Mouse (Mus musculus): ENCODE results near the gene Pitpnm1. TPM values are rescaled to one million over a fixed set of nuclear protein-coding genes. Genes with fewer than 3 reads are reported as not detected.
"Not testable (repeated sequence)": the region's sequence is repeated elsewhere in the genome, so short reads cannot be mapped to it uniquely, and the experiment has no call there.

Gene Pitpnm1
- polyA plus RNA-seq, 1 experiment from 2014 or later, result 9.2 TPM

- 17% methylated on average over 2 of the region's 11 CpGs for WGBS
- H3K27ac ChIP-seq (ENCODE audit: low read length); H3K9me3 ChIP-seq (ENCODE audit: control insufficient read depth, low read depth, low read length); H3K36me3 ChIP-seq (ENCODE audit: control insufficient read depth, insufficient read depth, low read length); H3K9ac ChIP-seq (replicated peaks; ENCODE audit: low read depth, low read length); H3K27me3 ChIP-seq (ENCODE audit: control insufficient read depth, insufficient read depth, low read length); ATAC-seq (ENCODE audit: insufficient number of reproducible peaks, insufficient read depth, low FRiP score, low read depth); H3K4me1 ChIP-seq (ENCODE audit: control insufficient read depth, insufficient read depth, low read length); H3K4me2 ChIP-seq (replicated peaks; ENCODE audit: low read depth, low read length); H3K4me3 ChIP-seq (ENCODE audit: low read depth, low read length): not testable (repeated sequence)
These were observed 35.3 kb upstream of the Pitpnm1 start for GRCm38 (mm10) chr19:4064501-4064900.

GRCm38 (mm10) chr19:4066280-4066679, 33.5 kb upstream of the Pitpnm1 start:
- no peaks in the 10 kb centered on the region for H3K36me3 ChIP-seq (ENCODE audit: control insufficient read depth, insufficient read depth, low read length)
- WGBS, result 81% methylated on average over 6 of the region's 6 CpGs
- no peaks in the 10 kb centered on the region for H3K27me3 ChIP-seq (ENCODE audit: control insufficient read depth, insufficient read depth, low read length)
- H3K4me3 ChIP-seq (ENCODE audit: low read depth, low read length), result no peak overlapping the region
- no peak overlapping the region for H3K9ac ChIP-seq (replicated peaks; ENCODE audit: low read depth, low read length)
- no peaks in the 10 kb centered on the region for H3K9me3 ChIP-seq (ENCODE audit: control insufficient read depth, low read depth, low read length)
- ATAC-seq (ENCODE audit: insufficient number of reproducible peaks, insufficient read depth, low FRiP score, low read depth), result no peak
- no peak overlapping the region for H3K27ac ChIP-seq (ENCODE audit: low read length)
- no peaks in the 10 kb centered on the region for H3K4me1 ChIP-seq (ENCODE audit: control insufficient read depth, insufficient read depth, low read length)
- H3K4me2 ChIP-seq (replicated peaks; ENCODE audit: low read depth, low read length), result no peak overlapping the region

GRCm38 (mm10) chr19:4066877-4067276, 32.9 kb upstream of the Pitpnm1 start:
- Histone ChIP-seq H3K4me1 (ENCODE audit: control insufficient read depth, insufficient read depth, low read length) (no peaks in the 10 kb centered on the region), H3K4me2 (replicated peaks; ENCODE audit: low read depth, low read length) (no peak overlapping the region), H3K27me3 (ENCODE audit: control insufficient read depth, insufficient read depth, low read length) (no peaks in the 10 kb centered on the region), H3K4me3 (ENCODE audit: low read depth, low read length) (no peak overlapping the region), H3K9ac (replicated peaks; ENCODE audit: low read depth, low read length) (no peak overlapping the region), H3K9me3 (ENCODE audit: control insufficient read depth, low read depth, low read length) (no peaks in the 10 kb centered on the region), H3K36me3 (ENCODE audit: control insufficient read depth, insufficient read depth, low read length) (no peaks in the 10 kb centered on the region), H3K27ac (ENCODE audit: low read length) (no peak overlapping the region)
- ATAC-seq (ENCODE audit: insufficient number of reproducible peaks, insufficient read depth, low FRiP score, low read depth), result no peak

- not testable (repeated sequence) for H3K9ac ChIP-seq (replicated peaks; ENCODE audit: low read depth, low read length); H3K4me1 ChIP-seq (ENCODE audit: control insufficient read depth, insufficient read depth, low read length); ATAC-seq (ENCODE audit: insufficient number of reproducible peaks, insufficient read depth, low FRiP score, low read depth); H3K27ac ChIP-seq (ENCODE audit: low read length); H3K36me3 ChIP-seq (ENCODE audit: control insufficient read depth, insufficient read depth, low read length); H3K9me3 ChIP-seq (ENCODE audit: control insufficient read depth, low read depth, low read length); H3K4me3 ChIP-seq (ENCODE audit: low read depth, low read length); H3K27me3 ChIP-seq (ENCODE audit: control insufficient read depth, insufficient read depth, low read length); H3K4me2 ChIP-seq (replicated peaks; ENCODE audit: low read depth, low read length)
- 78% methylated on average over 2 of the region's 2 CpGs for WGBS
These were observed 31.6 kb upstream of the Pitpnm1 start for GRCm38 (mm10) chr19:4068242-4068641.

- no peaks in the 10 kb centered on the region for H3K9me3 ChIP-seq (ENCODE audit: control insufficient read depth, low read depth, low read length)
- no peaks in the 10 kb centered on the region for H3K36me3 ChIP-seq (ENCODE audit: control insufficient read depth, insufficient read depth, low read length)
- WGBS, result 63% methylated on average over 15 of the region's 15 CpGs
- no peaks in the 10 kb centered on the region for H3K27me3 ChIP-seq (ENCODE audit: control insufficient read depth, insufficient read depth, low read length)
- no peak overlapping the region for H3K9ac ChIP-seq (replicated peaks; ENCODE audit: low read depth, low read length)
- H3K4me2 ChIP-seq (replicated peaks; ENCODE audit: low read depth, low read length), result no peak overlapping the region
- ATAC-seq (ENCODE audit: insufficient number of reproducible peaks, insufficient read depth, low FRiP score, low read depth), result no peak
- no peak overlapping the region; the same call in 1 of the 2 replicates for H3K27ac ChIP-seq (ENCODE audit: low read length)
- H3K4me3 ChIP-seq (ENCODE audit: low read depth, low read length), result no peak overlapping the region
- no peaks in the 10 kb centered on the region for H3K4me1 ChIP-seq (ENCODE audit: control insufficient read depth, insufficient read depth, low read length)
These were observed 30.9 kb upstream of the Pitpnm1 start for GRCm38 (mm10) chr19:4068717-4069410.

- H3K9me3 ChIP-seq (ENCODE audit: control insufficient read depth, low read depth, low read length), result no peaks in the 10 kb centered on the region
These were observed 29.5 kb upstream of the Pitpnm1 start for GRCm38 (mm10) chr19:4070311-4070710.

GRCm38 (mm10) chr19:4070756-4071155, 29.0 kb upstream of the Pitpnm1 start:
- Histone ChIP-seq H3K27ac (ENCODE audit: low read length) (no peak overlapping the region), H3K9ac (replicated peaks; ENCODE audit: low read depth, low read length) (no peak overlapping the region), H3K4me1 (ENCODE audit: control insufficient read depth, insufficient read depth, low read length) (no peaks in the 10 kb centered on the region), H3K27me3 (ENCODE audit: control insufficient read depth, insufficient read depth, low read length) (no peaks in the 10 kb centered on the region), H3K4me2 (replicated peaks; ENCODE audit: low read depth, low read length) (no peak overlapping the region), H3K36me3 (ENCODE audit: control insufficient read depth, insufficient read depth, low read length) (no peaks in the 10 kb centered on the region), H3K9me3 (ENCODE audit: control insufficient read depth, low read depth, low read length) (no peaks in the 10 kb centered on the region), H3K4me3 (ENCODE audit: low read depth, low read length) (no peak overlapping the region)
- no peak for ATAC-seq (ENCODE audit: insufficient number of reproducible peaks, insufficient read depth, low FRiP score, low read depth)
- 68% methylated on average over 8 of the region's 8 CpGs for WGBS

More at GRCm38 (mm10) chr19:4070311-4070710, 29.5 kb upstream of the Pitpnm1 start:
- no peak for ATAC-seq (ENCODE audit: insufficient number of reproducible peaks, insufficient read depth, low FRiP score, low read depth)
- H3K27me3 ChIP-seq (ENCODE audit: control insufficient read depth, insufficient read depth, low read length), result no peaks in the 10 kb centered on the region
- no peak overlapping the region for H3K9ac ChIP-seq (replicated peaks; ENCODE audit: low read depth, low read length)
- WGBS, result 50% methylated on average over 15 of the region's 15 CpGs
- no peaks in the 10 kb centered on the region for H3K36me3 ChIP-seq (ENCODE audit: control insufficient read depth, insufficient read depth, low read length)
- H3K4me3 ChIP-seq (ENCODE audit: low read depth, low read length), result no peak overlapping the region
- H3K4me1 ChIP-seq (ENCODE audit: control insufficient read depth, insufficient read depth, low read length), result no peaks in the 10 kb centered on the region
- H3K27ac ChIP-seq (ENCODE audit: low read length), result no peak overlapping the region
- H3K4me2 ChIP-seq (replicated peaks; ENCODE audit: low read depth, low read length), result no peak overlapping the region

GRCm38 (mm10) chr19:4071406-4071805, 28.4 kb upstream of the Pitpnm1 start:
- Histone ChIP-seq H3K27me3 (ENCODE audit: control insufficient read depth, insufficient read depth, low read length) (no peaks in the 10 kb centered on the region), H3K4me2 (replicated peaks; ENCODE audit: low read depth, low read length) (no peak overlapping the region), H3K27ac (ENCODE audit: low read length) (no peak overlapping the region), H3K9ac (replicated peaks; ENCODE audit: low read depth, low read length) (no peak overlapping the region), H3K9me3 (ENCODE audit: control insufficient read depth, low read depth, low read length) (no peaks in the 10 kb centered on the region), H3K4me1 (ENCODE audit: control insufficient read depth, insufficient read depth, low read length) (no peaks in the 10 kb centered on the region), H3K36me3 (ENCODE audit: control insufficient read depth, insufficient read depth, low read length) (no peaks in the 10 kb centered on the region), H3K4me3 (ENCODE audit: low read depth, low read length) (no peak overlapping the region)
- WGBS, result 85% methylated on average over 6 of the region's 6 CpGs
- ATAC-seq (ENCODE audit: insufficient number of reproducible peaks, insufficient read depth, low FRiP score, low read depth), result no peak
